In genomic region chr16:44240406-44240805, GRCm38 (mm10) we compare ENCODE assay signal across 20 mouse cellular contexts.
DNase-seq lines count a peak whose midpoint lies in the region; ATAC-seq and TF ChIP-seq lines count a peak whose summit lies in the region.
"Had no signal": no experiment of that assay in that cellular context is flagged by ENCODE, and none has a peak within 500 bp of the region (broad histone marks: within the 10 kb centered on the region; RNA-seq: fewer than 3 reads in every experiment).

No protein-coding gene starts in this region.

- dilution Hi-C loops in CH12.LX (cut with MboI; ENCODE audit: extremely low pct_ligation_motif_present, extremely low pct_unique_long_range_greater_than_20kb, low sequenced_read_pairs), result no loop called here

- in situ Hi-C loops in CH12.LX (cut with MboI; ENCODE audit: low pct_ligation_motif_present, low pct_unique_long_range_greater_than_20kb, low sequenced_read_pairs), result no loop called here

- TF ChIP-seq RAD21 in CH12.LX (IDR thresholded peaks at IDR 0.05; ENCODE audit: low read depth, low read length), result no peak

- peaks cover 3% of the 10 kb centered on the region for H3K9me3 ChIP-seq in CH12.LX (replicated peaks; ENCODE audit: low read length)
- H3K9me3 ChIP-seq: embryonic facial prominence, embryonic 12.5 days; heart, embryonic 10.5 days; hindbrain, embryonic 12.5 days had no signal

- no peak overlapping the region for H3ac ChIP-seq in myocyte (ENCODE audit: control insufficient read depth, insufficient read length)

- H3K79me2 ChIP-seq in CH12.LX (replicated peaks; ENCODE audit: control insufficient read depth, extremely low read depth, insufficient read depth, poor library complexity, severe bottlenecking) (no peaks in the 10 kb centered on the region), myocyte (ENCODE audit: control insufficient read depth, insufficient read depth) (no peaks in the 10 kb centered on the region)

- TF ChIP-seq POLR2A in CH12.LX (IDR thresholded peaks at IDR 0.05; ENCODE audit: low read depth, low read length), result no peak
- TF ChIP-seq POLR2A in myocyte (IDR thresholded peaks at IDR 0.05; ENCODE audit: insufficient read length, low read depth), result no peak

- peaks cover 7 to 18% of the 10 kb centered on the region in 2 experiments for H3K4me1 ChIP-seq in CH12.LX (ENCODE audit: control insufficient read depth in 1 of 2, insufficient read depth in 2 of 2)
- H3K4me1 ChIP-seq: embryonic facial prominence, embryonic 12.5 days; hindbrain, embryonic 12.5 days had no signal

- H3K4me3 ChIP-seq in CH12.LX (replicated peaks in 1 of 3; ENCODE audit: low read depth in 2 of 3, low read length in 2 of 3, poor library complexity in 1 of 3) (no peak overlapping the region), myocyte (no peak overlapping the region)
- H3K4me3 ChIP-seq: embryonic facial prominence, embryonic 12.5 days; heart, embryonic 10.5 days; hindbrain, embryonic 12.5 days had no signal

- H3K36me3 ChIP-seq in CH12.LX (replicated peaks in 1 of 2; ENCODE audit: control insufficient read depth in 1 of 2, insufficient read depth in 1 of 2, low read length in 1 of 2) (no peaks in the 10 kb centered on the region), myocyte (ENCODE audit: control insufficient read depth, insufficient read depth) (no peaks in the 10 kb centered on the region)
- H3K36me3 ChIP-seq: embryonic facial prominence, embryonic 12.5 days; heart, embryonic 10.5 days; hindbrain, embryonic 12.5 days had no signal

- DNase-seq in adrenal gland, postnatal 14 days, result peak; percentile 24
- no peak for DNase-seq in adrenal gland, postnatal 10 days
- DNase-seq in heart, adult 11 months, result peak; percentile 62
- DNase-seq in heart, adult 8-10 months (ENCODE audit: low spot score), result no peak
- no peak for DNase-seq in CH12.LX (ENCODE audit: extremely low read depth)
- DNase-seq in layer of hippocampus, postnatal 14 days (ENCODE audit: low spot score in 2 of 2), result no peak
- DNase-seq: cerebellum, adult 11 months; cerebellum, adult 8-10 months; gastrocnemius, postnatal 25 days; heart, postnatal 10 days; heart, postnatal 4 days; kidney, adult 18-20 months had no signal

- TF ChIP-seq EP300 in CH12.LX (IDR thresholded peaks at IDR 0.05; ENCODE audit: low read length), result no peak; the same call in 1 of the 2 replicates

- H3K27ac ChIP-seq in CH12.LX (ENCODE audit: insufficient read depth, low read depth), result no peak overlapping the region
- H3K27ac ChIP-seq: embryonic facial prominence, embryonic 12.5 days; heart, embryonic 10.5 days; hindbrain, embryonic 12.5 days had no signal

- H3K27me3 ChIP-seq in CH12.LX (replicated peaks), result no peaks in the 10 kb centered on the region
- H3K27me3 ChIP-seq in myocyte (ENCODE audit: control insufficient read depth, insufficient read depth, insufficient read length), result no peaks in the 10 kb centered on the region
- H3K27me3 ChIP-seq: embryonic facial prominence, embryonic 12.5 days; hindbrain, embryonic 12.5 days had no signal

- no peak overlapping the region for H3K9ac ChIP-seq in CH12.LX (ENCODE audit: insufficient read depth, low read depth)
- H3K9ac ChIP-seq: embryonic facial prominence, embryonic 12.5 days; hindbrain, embryonic 12.5 days had no signal

- H3K4me2 ChIP-seq in CH12.LX (ENCODE audit: insufficient read depth, low read depth, poor library complexity, severe bottlenecking) (no peak overlapping the region), myocyte (ENCODE audit: low read depth) (no peak overlapping the region)
- H3K4me2 ChIP-seq: embryonic facial prominence, embryonic 12.5 days; hindbrain, embryonic 12.5 days had no signal

- no peak for ATAC-seq in CD4-positive, CD25-positive, alpha-beta regulatory T cell, adult 4 months
- ATAC-seq: forebrain, embryonic 16.5 days; hindbrain, embryonic 16.5 days; inflammation-experienced regulatory T-cells, adult 6 months had no signal

- no peak for TF ChIP-seq CTCF in CH12.LX (conservative IDR thresholded peaks at IDR 0.05 in 1 of 2, IDR thresholded peaks at IDR 0.05 in 1 of 2; ENCODE audit: low read depth in 2 of 2, low read length in 2 of 2)

TF ChIP-seq in CH12.LX, 34 proteins besides CTCF, POLR2A, EP300 and RAD21:
- no peak for TF ChIP-seq NELFE (IDR thresholded peaks at IDR 0.05; ENCODE audit: low read depth, low read length)
- TF ChIP-seq ZC3H11A (IDR thresholded peaks at IDR 0.05; ENCODE audit: low read depth, low read length), result no peak
- no peak for TF ChIP-seq UBTF (IDR thresholded peaks at IDR 0.05; ENCODE audit: low read depth, low read length)
- no peak for TF ChIP-seq JUN (IDR thresholded peaks at IDR 0.05; ENCODE audit: insufficient read depth, low read depth, low read length)
- TF ChIP-seq BHLHE40 (IDR thresholded peaks at IDR 0.05; ENCODE audit: low read depth, low read length), result peak; percentile 46
- no peak for TF ChIP-seq NRF1 (IDR thresholded peaks at IDR 0.05; ENCODE audit: low read depth, low read length)

TF ChIP-seq in myocyte, 11 proteins besides CTCF, POLR2A, EP300 and RAD21:
- TF ChIP-seq USF1 (IDR thresholded peaks at IDR 0.05; ENCODE audit: low read depth), result peak; percentile 78
- TF ChIP-seq SRF (IDR thresholded peaks at IDR 0.05; ENCODE audit: control insufficient read depth, insufficient read length, low read depth), result no peak
- TF ChIP-seq CEBPB (IDR thresholded peaks at IDR 0.05; ENCODE audit: insufficient read depth, poor library complexity, severe bottlenecking), result no peak
- TF ChIP-seq E2F4 (IDR thresholded peaks at IDR 0.05; ENCODE audit: insufficient read depth), result no peak
TF ChIP-seq in myocyte: peak in this region for 1.

Comparison
In these comparisons a context has a peak if more than half of its experiments do, and no peak if none do; other contexts are left out.
1. DNase-seq: peak in adrenal gland, postnatal 14 days (single experiment) and heart, adult 11 months (single experiment); none in adrenal gland, postnatal 10 days (single experiment), heart, adult 8-10 months (single experiment), CH12.LX (single experiment) and layer of hippocampus, postnatal 14 days (0 of 2).